In genomic region chr16:72444428-72445135, GRCm38 (mm10) we compare ENCODE assay signal across 11 mouse cellular contexts.
DNase-seq lines count a peak whose midpoint lies in the region; ATAC-seq and TF ChIP-seq lines count a peak whose summit lies in the region.
"Had no signal": no experiment of that assay in that cellular context is flagged by ENCODE, and none has a peak within 500 bp of the region (broad histone marks: within the 10 kb centered on the region; RNA-seq: fewer than 3 reads in every experiment).

No protein-coding gene starts in this region.

- no peaks in the 10 kb centered on the region for H3K4me1 ChIP-seq in embryonic facial prominence, embryonic 14.5 days (ENCODE audit: control insufficient read depth, insufficient read depth, low read length)
- H3K4me1 ChIP-seq in embryonic facial prominence, embryonic 10.5 days, result no peaks in the 10 kb centered on the region
- H3K4me1 ChIP-seq in lung, embryonic 14.5 days (ENCODE audit: insufficient read depth), result no peaks in the 10 kb centered on the region
- H3K4me1 ChIP-seq in intestine, postnatal 0 days (replicated peaks; ENCODE audit: control insufficient read depth, insufficient read depth, low read length), result no peaks in the 10 kb centered on the region
- no peaks in the 10 kb centered on the region for H3K4me1 ChIP-seq in stomach, embryonic 14.5 days (ENCODE audit: control insufficient read depth, insufficient read depth, low read length)

- H3K9me3 ChIP-seq in embryonic facial prominence, embryonic 14.5 days (ENCODE audit: control insufficient read depth, low read length), result no peaks in the 10 kb centered on the region
- H3K9me3 ChIP-seq in embryonic facial prominence, embryonic 10.5 days, result no peaks in the 10 kb centered on the region
- H3K9me3 ChIP-seq in lung, embryonic 14.5 days (ENCODE audit: low read depth, low read length), result no peaks in the 10 kb centered on the region
- no peaks in the 10 kb centered on the region for H3K9me3 ChIP-seq in intestine, postnatal 0 days (ENCODE audit: control insufficient read depth)
- H3K9me3 ChIP-seq in stomach, embryonic 14.5 days (ENCODE audit: control insufficient read depth, low read depth, low read length), result no peaks in the 10 kb centered on the region

- no peak overlapping the region for H3K4me3 ChIP-seq in embryonic facial prominence, embryonic 14.5 days (ENCODE audit: low read depth, low read length)
- no peak overlapping the region for H3K4me3 ChIP-seq in embryonic facial prominence, embryonic 10.5 days
- H3K4me3 ChIP-seq in lung, embryonic 14.5 days (ENCODE audit: low read depth, low read length), result 0 out of 2 replicates have a peak overlapping the region, but pooled peaks have one; percentile 1
- no peak overlapping the region for H3K4me3 ChIP-seq in intestine, postnatal 0 days (ENCODE audit: low read depth, low read length)
- no peak overlapping the region for H3K4me3 ChIP-seq in stomach, embryonic 14.5 days (ENCODE audit: low read depth, low read length)

- peak overlapping the region; percentile 11; the same call in 1 of the 2 replicates for H3K4me2 ChIP-seq in embryonic facial prominence, embryonic 14.5 days (ENCODE audit: low read depth, low read length)
- H3K4me2 ChIP-seq in lung, embryonic 14.5 days, result peak overlapping the region; percentile 32
- peak overlapping the region; percentile 32; the same call in 1 of the 2 replicates for H3K4me2 ChIP-seq in intestine, postnatal 0 days (replicated peaks; ENCODE audit: low read depth)
- peak overlapping the region; percentile 11; the same call in 1 of the 2 replicates for H3K4me2 ChIP-seq in stomach, embryonic 14.5 days (replicated peaks; ENCODE audit: low read depth, low read length)

- H3K36me3 ChIP-seq in embryonic facial prominence, embryonic 14.5 days (ENCODE audit: control insufficient read depth, insufficient read depth, low read length), result no peaks in the 10 kb centered on the region
- no peaks in the 10 kb centered on the region for H3K36me3 ChIP-seq in embryonic facial prominence, embryonic 10.5 days (replicated peaks)
- H3K36me3 ChIP-seq in lung, embryonic 14.5 days (ENCODE audit: insufficient read depth), result no peaks in the 10 kb centered on the region
- no peaks in the 10 kb centered on the region for H3K36me3 ChIP-seq in intestine, postnatal 0 days (ENCODE audit: control insufficient read depth, insufficient read depth)
- H3K36me3 ChIP-seq in stomach, embryonic 14.5 days (ENCODE audit: control insufficient read depth, insufficient read depth, low read length), result no peaks in the 10 kb centered on the region

- no peak for DNase-seq in embryonic facial prominence, embryonic 14.5 days (ENCODE audit: low spot score)
- no peak for DNase-seq in embryonic facial prominence, embryonic 10.5 days (ENCODE audit: low spot score)
- peak; percentile 76 for DNase-seq in lung, embryonic 14.5 days
- DNase-seq in lung, postnatal 36 days, result no peak
- DNase-seq in yolk sac, embryonic 10.5 days (ENCODE audit: low spot score), result no peak
- DNase-seq in cerebellum, postnatal 4 days (ENCODE audit: low spot score in 2 of 2), result no peak
- DNase-seq: gastrocnemius, postnatal 25 days; spleen, adult 18-20 months had no signal

- no peak for ATAC-seq in embryonic facial prominence, embryonic 14.5 days (ENCODE audit: low read depth)
- ATAC-seq in lung, embryonic 14.5 days (ENCODE audit: insufficient read depth), result peak; percentile 77
- ATAC-seq in intestine, postnatal 0 days, result no peak
- no peak for ATAC-seq in stomach, embryonic 14.5 days (ENCODE audit: insufficient number of reproducible peaks, insufficient read depth, low FRiP score, low read depth)

- H3K27ac ChIP-seq in embryonic facial prominence, embryonic 14.5 days (replicated peaks; ENCODE audit: low read depth, low read length), result no peak overlapping the region
- H3K27ac ChIP-seq in embryonic facial prominence, embryonic 10.5 days (replicated peaks), result no peak overlapping the region
- peak overlapping the region; percentile 51 for H3K27ac ChIP-seq in lung, embryonic 14.5 days (ENCODE audit: low read depth)
- H3K27ac ChIP-seq in intestine, postnatal 0 days (ENCODE audit: low read depth, low read length), result no peak overlapping the region
- H3K27ac ChIP-seq in stomach, embryonic 14.5 days (ENCODE audit: low read length), result no peak overlapping the region
- H3K27ac ChIP-seq: liver, embryonic 14.5 days had no signal

- TF ChIP-seq CTCF in lung, embryonic 14.5 days (IDR thresholded peaks at IDR 0.05; ENCODE audit: low read depth), result no peak
- TF ChIP-seq CTCF in intestine, postnatal 0 days (IDR thresholded peaks at IDR 0.05; ENCODE audit: low read depth), result no peak

- H3K9ac ChIP-seq in embryonic facial prominence, embryonic 14.5 days (ENCODE audit: low read depth, low read length), result no peak overlapping the region
- no peak overlapping the region for H3K9ac ChIP-seq in lung, embryonic 14.5 days
- no peak overlapping the region for H3K9ac ChIP-seq in intestine, postnatal 0 days (ENCODE audit: low read depth, low read length)
- H3K9ac ChIP-seq in stomach, embryonic 14.5 days (replicated peaks; ENCODE audit: low read depth, low read length), result no peak overlapping the region
- H3K9ac ChIP-seq: liver, embryonic 14.5 days had no signal

- WGBS in embryonic facial prominence, embryonic 14.5 days, result 62% methylated on average over 18 of the region's 18 CpGs
- 73% methylated on average over 18 of the region's 18 CpGs for WGBS in embryonic facial prominence, embryonic 10.5 days
- WGBS in lung, embryonic 14.5 days, result 30% methylated on average over 18 of the region's 18 CpGs
- 65% methylated on average over 18 of the region's 18 CpGs for WGBS in intestine, postnatal 0 days
- WGBS in stomach, embryonic 14.5 days, result 52% methylated on average over 18 of the region's 18 CpGs

- H3K27me3 ChIP-seq in embryonic facial prominence, embryonic 14.5 days (replicated peaks; ENCODE audit: control insufficient read depth, insufficient read depth, low read length), result no peaks in the 10 kb centered on the region
- no peaks in the 10 kb centered on the region for H3K27me3 ChIP-seq in embryonic facial prominence, embryonic 10.5 days (replicated peaks; ENCODE audit: low read depth, poor library complexity, severe bottlenecking)
- no peaks in the 10 kb centered on the region for H3K27me3 ChIP-seq in lung, embryonic 14.5 days (ENCODE audit: insufficient read depth, low read length)
- H3K27me3 ChIP-seq in intestine, postnatal 0 days (replicated peaks; ENCODE audit: control insufficient read depth, insufficient read depth, low read length), result no peaks in the 10 kb centered on the region
- H3K27me3 ChIP-seq in stomach, embryonic 14.5 days (ENCODE audit: control insufficient read depth, insufficient read depth, low read length), result no peaks in the 10 kb centered on the region
